Mouse (Mus musculus) forebrain, embryonic 13.5 days (tissue): Measurements from ENCODE around the gene Bex3. TPM values are rescaled to one million over a fixed set of nuclear protein-coding genes. Genes with fewer than 3 reads are reported as not detected.
"Not testable (repeated sequence)": the region's sequence is repeated elsewhere in the genome, so short reads cannot be mapped to it uniquely, and the experiment has no call there.

Experiments
- ATAC-seq: fragments of 200-750 bp; cut with Nextera tagmentation; 2 replicates; pipeline ENCODE4 v1.8.0; 2017
- H3K27ac ChIP-seq: fragments of 300-500 bp; sonication (generic); 2 replicates; pipeline ENCODE4 v1.5.1; 2015; ENCODE audit warnings: inconsistent platforms, mild to moderate bottlenecking, moderate library complexity
- H3K27me3 ChIP-seq: fragments of 300-500 bp; sonication (generic); 2 replicates; pipeline ENCODE4 v1.6.1; 2015; ENCODE audit warnings: mild to moderate bottlenecking, inconsistent platforms
- H3K36me3 ChIP-seq: fragments of 300-500 bp; sonication (generic); 2 replicates; pipeline ENCODE4 v1.6.1; 2015; ENCODE audit warnings: mild to moderate bottlenecking, inconsistent platforms; ENCODE audit not compliant: poor library complexity, severe bottlenecking
- H3K4me1 ChIP-seq: fragments of 300-500 bp; sonication (generic); 2 replicates; pipeline ENCODE4 v1.6.1; 2015; ENCODE audit warnings: inconsistent platforms
- H3K4me2 ChIP-seq: fragments of 300-500 bp; sonication (generic); 2 replicates; pipeline ENCODE4 v1.6.1; 2015; ENCODE audit warnings: inconsistent platforms, mild to moderate bottlenecking, moderate library complexity
- H3K4me3 ChIP-seq: fragments of 300-500 bp; sonication (generic); 2 replicates; pipeline ENCODE4 v1.5.1; 2015; ENCODE audit warnings: mild to moderate bottlenecking, inconsistent platforms
- H3K9ac ChIP-seq: fragments of 300-500 bp; sonication (generic); 2 replicates; pipeline ENCODE4 v1.6.1; 2015; ENCODE audit warnings: mild to moderate bottlenecking, inconsistent platforms
- H3K9me3 ChIP-seq: fragments of 300-500 bp; sonication (generic); replicated peaks from 2 replicates; pipeline ENCODE4 v1.6.1; 2016; ENCODE audit warnings: inconsistent platforms
- WGBS: fragments of 180-500 bp; shearing (Covaris S2); methylation state at CpG from one replicate; pipeline ENCODE4 v1.1.7; 2015; 5-methylcytosine and 5-hydroxymethylcytosine counted together
- polyA plus RNA-seq: library from polyadenylated mRNA; unstranded; fragments of >200 nt; fragmentation: Nextera tagmentation; extraction: Ambion mirVana; gene quantifications from 2 replicates; pipeline ENCODE4 v1.2.1, GENCODE M21; 2015

Bex3 gene
- polyA plus RNA-seq, 1 experiment from 2014 or later: 658 TPM

- Histone ChIP-seq H3K27ac (peak overlapping the region; percentile 70), H3K4me1 (peaks cover 14% of the 10 kb centered on the region), H3K4me2 (peak overlapping the region; percentile 58), H3K9ac (peak overlapping the region; percentile 61), H3K4me3 (peak overlapping the region; percentile 44)
- H3K9me3 ChIP-seq, H3K36me3 ChIP-seq, H3K27me3 ChIP-seq: not testable (repeated sequence)
- ATAC-seq: peak; percentile 56
- 11% methylated on average over 1 of the region's 60 CpGs for WGBS
Observed at GRCm38 (mm10) chrX:136270393-136271111, 499 bp downstream of the Bex3 start.

GRCm38 (mm10) chrX:136274542-136274941 is 4.5 kb downstream of the Bex3 start:
- peaks cover 20% of the 10 kb centered on the region for H3K4me1 ChIP-seq
- H3K9me3 ChIP-seq: no peaks in the 10 kb centered on the region
- peak overlapping the region; percentile 44 for H3K27ac ChIP-seq
- no peak overlapping the region for H3K9ac ChIP-seq
- H3K36me3 ChIP-seq: no peaks in the 10 kb centered on the region
- no peak overlapping the region for H3K4me3 ChIP-seq
- WGBS: 27% methylated on average over 3 of the region's 3 CpGs
- ATAC-seq: no peak
- H3K27me3 ChIP-seq: peaks cover 12% of the 10 kb centered on the region; the same call in 1 of the 2 replicates
- no peak overlapping the region for H3K4me2 ChIP-seq

GRCm38 (mm10) chrX:136275386-136275785 is 5.3 kb downstream of the Bex3 start:
- Histone ChIP-seq H3K36me3 (no peaks in the 10 kb centered on the region), H3K27me3 (peaks cover 12% of the 10 kb centered on the region; the same call in 1 of the 2 replicates), H3K4me2 (no peak overlapping the region), H3K4me1 (peaks cover 20% of the 10 kb centered on the region), H3K9me3 (no peaks in the 10 kb centered on the region), H3K4me3 (no peak overlapping the region), H3K9ac (no peak overlapping the region), H3K27ac (no peak overlapping the region)
- 14% methylated on average over 3 of the region's 3 CpGs for WGBS
- peak; percentile 34; the same call in 1 of the 2 replicates for ATAC-seq

- 80% methylated on average over 7 of the region's 7 CpGs for WGBS
- H3K36me3 ChIP-seq: no peaks in the 10 kb centered on the region
- H3K4me2 ChIP-seq: no peak overlapping the region
- H3K4me1 ChIP-seq: peaks cover 7% of the 10 kb centered on the region
- H3K4me3 ChIP-seq: no peak overlapping the region
- no peak for ATAC-seq
- no peaks in the 10 kb centered on the region for H3K9me3 ChIP-seq
- peaks cover 12% of the 10 kb centered on the region; the same call in 1 of the 2 replicates for H3K27me3 ChIP-seq
- H3K9ac ChIP-seq: no peak overlapping the region
- no peak overlapping the region for H3K27ac ChIP-seq
Observed at GRCm38 (mm10) chrX:136277577-136277976, 7.5 kb downstream of the Bex3 start.

- Histone ChIP-seq H3K27me3 (peaks cover 12% of the 10 kb centered on the region; the same call in 1 of the 2 replicates), H3K9ac (no peak overlapping the region), H3K4me2 (no peak overlapping the region), H3K27ac (no peak overlapping the region), H3K36me3 (no peaks in the 10 kb centered on the region), H3K9me3 (no peaks in the 10 kb centered on the region), H3K4me1 (peaks cover 7% of the 10 kb centered on the region), H3K4me3 (no peak overlapping the region)
- ATAC-seq: no peak
Observed at GRCm38 (mm10) chrX:136278401-136278800, 8.3 kb downstream of the Bex3 start.

GRCm38 (mm10) chrX:136279410-136279809 is 9.4 kb downstream of the Bex3 start:
- Histone ChIP-seq H3K4me2 (no peak overlapping the region), H3K4me1 (peaks cover 7% of the 10 kb centered on the region), H3K9ac (no peak overlapping the region), H3K9me3 (no peaks in the 10 kb centered on the region), H3K27ac (no peak overlapping the region), H3K36me3 (no peaks in the 10 kb centered on the region), H3K27me3 (peaks cover 12% of the 10 kb centered on the region; the same call in 1 of the 2 replicates), H3K4me3 (no peak overlapping the region)
- 70% methylated on average over 5 of the region's 5 CpGs for WGBS
- ATAC-seq: peak; percentile 67; the same call in 1 of the 2 replicates

- 33% methylated on average over 8 of the region's 8 CpGs for WGBS
- Histone ChIP-seq H3K4me2 (peak overlapping the region; percentile 45), H3K27me3 (no peaks in the 10 kb centered on the region), H3K4me1 (0 out of 2 replicates have a peak, but pooled peaks cover 5% of the 10 kb centered on the region), H3K27ac (peak overlapping the region; percentile 65), H3K9me3 (no peaks in the 10 kb centered on the region), H3K9ac (no peak overlapping the region), H3K36me3 (no peaks in the 10 kb centered on the region), H3K4me3 (0 out of 2 replicates have a peak overlapping the region, but pooled peaks have one; percentile 6)
- ATAC-seq: peak; percentile 98
Observed at GRCm38 (mm10) chrX:136290817-136291281, 20.8 kb downstream of the Bex3 start.

GRCm38 (mm10) chrX:136304295-136304694 is 34.2 kb downstream of the Bex3 start:
- H3K9ac ChIP-seq: no peak overlapping the region
- H3K9me3 ChIP-seq: no peaks in the 10 kb centered on the region
- ATAC-seq: peak; percentile 70

GRCm38 (mm10) chrX:136306196-136306595 is 36.1 kb downstream of the Bex3 start:
- Histone ChIP-seq H3K9me3 (no peaks in the 10 kb centered on the region), H3K4me3 (no peak overlapping the region), H3K27ac (no peak overlapping the region), H3K4me2 (no peak overlapping the region), H3K36me3 (no peaks in the 10 kb centered on the region), H3K9ac (no peak overlapping the region), H3K27me3 (no peaks in the 10 kb centered on the region), H3K4me1 (no peaks in the 10 kb centered on the region)
- 30% methylated on average over 1 of the region's 1 CpGs for WGBS
- ATAC-seq: no peak

More at GRCm38 (mm10) chrX:136304295-136304694, 34.2 kb downstream of the Bex3 start:
- Histone ChIP-seq H3K4me1 (no peaks in the 10 kb centered on the region), H3K4me3 (no peak overlapping the region), H3K27me3 (no peaks in the 10 kb centered on the region), H3K36me3 (no peaks in the 10 kb centered on the region), H3K27ac (no peak overlapping the region), H3K4me2 (no peak overlapping the region)

- no peak overlapping the region for H3K4me3 ChIP-seq
- H3K4me2 ChIP-seq: peak overlapping the region; percentile 37
- WGBS: 25% methylated on average over 4 of the region's 4 CpGs
- ATAC-seq: peak; percentile 65; the same call in 1 of the 2 replicates
- H3K9me3 ChIP-seq: no peaks in the 10 kb centered on the region
- H3K36me3 ChIP-seq: no peaks in the 10 kb centered on the region
- H3K27ac ChIP-seq: peak overlapping the region; percentile 25; the same call in 1 of the 2 replicates
- H3K4me1 ChIP-seq: 0 out of 2 replicates have a peak, but pooled peaks cover 4% of the 10 kb centered on the region
- no peaks in the 10 kb centered on the region for H3K27me3 ChIP-seq
- H3K9ac ChIP-seq: no peak overlapping the region
Observed at GRCm38 (mm10) chrX:136313303-136313702, 43.2 kb downstream of the Bex3 start.

GRCm38 (mm10) chrX:136313792-136314564 is 43.9 kb downstream of the Bex3 start:
- H3K27ac ChIP-seq: no peak overlapping the region
- H3K9ac ChIP-seq: no peak overlapping the region
- 0 out of 2 replicates have a peak, but pooled peaks cover 4% of the 10 kb centered on the region for H3K4me1 ChIP-seq
- no peaks in the 10 kb centered on the region for H3K27me3 ChIP-seq
- H3K4me2 ChIP-seq: peak overlapping the region; percentile 37
- WGBS: 29% methylated on average over 8 of the region's 8 CpGs
- H3K36me3 ChIP-seq: no peaks in the 10 kb centered on the region
- H3K4me3 ChIP-seq: no peak overlapping the region
- no peaks in the 10 kb centered on the region for H3K9me3 ChIP-seq
- peak; percentile 68; the same call in 1 of the 2 replicates for ATAC-seq

GRCm38 (mm10) chrX:136319953-136320352 is 49.9 kb downstream of the Bex3 start:
- Histone ChIP-seq H3K27ac (no peak overlapping the region), H3K4me3 (no peak overlapping the region), H3K9me3 (no peaks in the 10 kb centered on the region), H3K4me2 (no peak overlapping the region), H3K36me3 (no peaks in the 10 kb centered on the region), H3K27me3 (no peaks in the 10 kb centered on the region), H3K9ac (no peak overlapping the region), H3K4me1 (no peaks in the 10 kb centered on the region)
- WGBS: 75% methylated on average over 4 of the region's 4 CpGs
- ATAC-seq: no peak
